Mouse (Mus musculus) kidney, postnatal 4 days (tissue): ENCODE data around the gene Siae.
A peak's percentile ranks its signal among the peaks of the same experiment; 100 is the strongest.

ENCODE experiments used
- DNase-seq, 2 experiments: peaks; one replicate each; pipeline ENCODE4 v3.0.0; 2021; ENCODE audit warnings: mixed read lengths in 2 of 2

Gene Siae

DNA sequence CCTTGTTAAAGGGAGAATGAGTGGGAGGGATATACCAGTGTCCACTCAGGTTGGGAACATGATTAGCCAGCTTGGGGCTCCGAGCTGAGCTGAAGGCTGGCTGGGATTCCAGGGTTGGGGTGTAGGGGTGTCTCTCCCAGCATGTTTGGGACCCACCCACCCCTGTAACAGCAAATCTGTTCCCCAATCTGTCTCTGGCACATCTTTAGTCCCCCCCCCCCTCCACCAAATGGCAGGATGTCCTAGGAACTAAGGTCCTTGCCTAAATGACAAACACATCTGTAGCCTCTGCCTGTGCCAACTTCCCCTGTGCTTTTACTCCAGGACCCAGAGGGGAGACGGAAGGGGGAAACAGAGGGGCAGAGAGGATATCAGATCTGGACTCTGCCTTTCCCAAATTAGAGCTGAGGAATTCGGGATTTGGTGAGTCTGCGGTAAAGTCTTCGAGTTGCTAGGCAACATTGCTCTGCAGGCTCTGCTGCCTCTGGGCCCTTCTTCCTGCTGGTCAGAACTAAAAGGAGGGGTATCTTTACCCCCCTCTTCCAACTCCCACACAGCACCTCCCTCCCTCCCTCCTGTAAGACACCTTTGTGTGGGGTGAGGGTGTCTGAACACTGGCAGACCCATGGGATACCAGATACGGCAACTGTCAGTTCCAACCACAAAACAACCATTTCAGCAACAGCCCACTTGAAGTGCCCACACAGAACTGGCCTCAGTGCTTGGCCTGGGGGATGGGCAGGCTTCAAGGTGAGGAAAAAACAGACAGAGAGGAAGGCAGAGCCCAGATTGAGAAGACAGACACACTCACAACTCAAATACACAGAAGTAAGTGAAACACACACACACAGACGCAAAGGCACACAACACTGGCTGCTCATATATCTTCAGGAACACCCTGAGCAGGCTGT, at the start of gene Siae:
Gene Siae (plus strand): TSS at position 861 of the 911 bp plus-strand sequence.
- DNase-seq, result no peak

DNA sequence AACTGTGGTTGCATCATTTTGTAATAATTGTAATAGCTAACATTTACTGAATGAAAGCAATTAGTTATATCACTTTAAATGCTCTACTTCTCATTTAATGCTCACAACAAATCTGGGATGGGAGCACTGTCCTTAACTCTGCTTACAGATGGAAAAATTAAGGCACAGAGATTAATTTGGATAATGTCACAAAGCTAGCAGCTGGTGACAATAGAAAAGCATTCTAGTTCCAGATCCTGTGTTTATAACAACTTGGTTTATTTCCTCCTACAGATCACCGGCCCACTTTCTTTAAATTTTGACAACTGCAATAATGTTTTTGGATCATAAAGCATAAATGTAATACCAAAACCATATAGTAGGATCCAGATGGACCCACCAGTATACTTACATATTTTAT, 49.5 kb upstream of the Siae start:
- no peak for DNase-seq

DNA sequence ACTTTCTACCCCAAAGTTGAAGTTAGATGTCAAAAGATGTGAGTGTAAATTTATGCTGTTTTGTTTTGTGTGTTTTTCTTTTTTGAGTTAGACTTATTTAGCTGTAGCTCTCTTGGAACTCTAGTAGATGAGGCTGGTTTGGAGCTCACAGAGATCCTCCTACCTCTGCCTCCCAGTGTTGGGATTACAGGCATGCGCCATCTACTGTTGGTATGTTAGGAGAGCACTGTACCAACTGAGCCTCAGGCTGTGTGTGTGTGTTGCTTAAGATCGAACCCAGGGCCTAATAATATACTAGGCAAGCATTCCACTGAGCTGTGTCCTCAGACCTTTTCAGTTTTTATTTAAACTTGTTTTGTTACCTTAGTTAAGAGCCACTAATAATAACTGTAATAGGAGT, 43.4 kb upstream of the Siae start:
- no peak for DNase-seq

DNA sequence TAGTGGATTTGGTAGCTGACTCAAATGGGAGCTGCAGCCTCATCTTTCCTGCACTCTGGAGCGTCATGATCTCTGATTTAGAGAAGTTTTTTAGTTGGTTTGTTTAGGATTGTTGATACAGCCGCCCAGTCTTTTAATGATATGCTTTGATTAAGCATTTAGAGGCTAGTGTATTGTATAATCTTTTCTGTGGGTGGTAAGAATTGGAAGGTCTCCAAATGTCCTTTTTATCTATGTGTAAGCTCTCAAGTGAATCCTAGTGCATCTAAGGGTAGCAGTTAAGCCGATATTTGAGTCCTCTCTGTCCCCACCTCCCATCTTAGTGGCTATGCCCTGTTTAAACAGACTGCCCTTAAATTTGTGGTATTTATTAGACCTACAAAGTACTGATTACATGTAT, 41.0 kb upstream of the Siae start:
- DNase-seq, result no peak

DNA sequence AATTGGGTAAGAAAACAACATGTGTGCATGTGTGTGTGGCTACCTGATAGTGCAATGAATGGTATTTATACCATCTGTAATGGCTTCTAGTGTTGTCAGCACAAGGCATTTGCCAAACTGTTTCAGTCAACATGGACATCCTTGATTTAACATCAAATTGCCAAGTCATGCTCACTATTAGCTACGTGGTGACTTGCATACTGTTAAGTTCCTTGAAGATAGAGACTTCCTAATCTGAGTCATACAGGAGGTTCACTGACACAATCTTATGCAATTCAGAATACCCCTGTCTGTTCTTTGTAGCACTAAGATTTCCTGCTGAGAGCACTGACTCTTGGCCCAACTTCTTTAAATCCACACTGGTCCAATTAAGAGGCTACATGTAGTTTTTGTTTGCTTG, 38.0 kb upstream of the Siae start:
- no peak for DNase-seq

DNA sequence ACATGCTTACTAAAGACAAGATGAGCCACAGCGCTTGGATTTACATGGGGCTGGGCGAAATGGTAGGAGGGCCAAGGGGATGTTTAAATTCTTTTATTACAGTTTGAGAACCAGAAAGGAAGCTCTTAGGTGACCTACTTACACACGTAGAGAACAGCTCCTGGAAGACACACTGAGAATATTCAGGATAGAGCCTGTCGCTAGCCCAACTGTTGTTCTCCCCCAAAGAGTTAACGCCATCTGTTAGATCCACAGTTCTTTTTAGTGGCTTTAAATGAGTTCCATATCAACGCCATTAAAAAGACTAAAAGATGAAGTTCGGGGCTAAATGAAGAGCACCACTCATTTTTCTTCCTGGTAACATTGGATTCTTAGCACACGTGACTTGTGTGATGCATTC, 36.5 kb upstream of the Siae start:
- DNase-seq, result no peak

DNA sequence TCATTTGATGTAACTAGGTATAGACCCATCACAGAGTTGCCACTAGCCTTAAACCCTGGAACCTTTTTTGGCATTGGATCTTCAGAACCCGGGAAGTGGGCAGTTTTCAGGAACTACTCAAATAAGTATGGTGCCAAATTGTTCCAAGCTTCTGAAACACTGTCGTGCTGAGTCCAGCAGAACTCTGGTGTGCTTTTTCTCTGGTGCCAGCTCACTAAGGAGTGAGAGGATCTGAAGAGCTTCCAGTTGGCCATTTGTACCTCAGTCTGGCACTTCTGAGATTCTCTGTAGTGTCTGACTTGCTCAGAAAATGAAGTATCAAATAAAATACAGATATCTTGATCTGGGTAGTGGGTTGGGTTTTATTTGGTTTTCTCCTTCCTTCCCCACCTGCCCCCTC, 35.5 kb upstream of the Siae start:
- no peak for DNase-seq

DNA sequence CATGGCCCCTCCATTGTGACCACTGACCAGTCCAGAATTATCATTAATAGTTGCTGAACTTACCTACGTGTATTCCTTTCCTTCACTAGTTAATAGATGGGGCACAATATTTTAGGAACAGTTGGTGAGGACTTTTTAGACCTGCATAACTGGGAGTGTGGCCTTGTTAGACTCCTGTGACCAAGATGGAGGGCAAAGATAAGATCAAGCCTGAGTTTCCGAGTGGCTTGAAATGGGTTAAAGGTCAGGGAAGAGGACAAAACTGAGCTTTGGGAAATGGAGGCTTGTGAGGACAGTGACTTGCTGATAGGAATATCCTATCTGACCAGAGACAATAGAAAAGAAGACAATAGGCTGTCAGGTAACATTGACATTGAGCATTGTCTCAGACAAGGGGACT, 30.0 kb upstream of the Siae start:
- no peak for DNase-seq

DNA sequence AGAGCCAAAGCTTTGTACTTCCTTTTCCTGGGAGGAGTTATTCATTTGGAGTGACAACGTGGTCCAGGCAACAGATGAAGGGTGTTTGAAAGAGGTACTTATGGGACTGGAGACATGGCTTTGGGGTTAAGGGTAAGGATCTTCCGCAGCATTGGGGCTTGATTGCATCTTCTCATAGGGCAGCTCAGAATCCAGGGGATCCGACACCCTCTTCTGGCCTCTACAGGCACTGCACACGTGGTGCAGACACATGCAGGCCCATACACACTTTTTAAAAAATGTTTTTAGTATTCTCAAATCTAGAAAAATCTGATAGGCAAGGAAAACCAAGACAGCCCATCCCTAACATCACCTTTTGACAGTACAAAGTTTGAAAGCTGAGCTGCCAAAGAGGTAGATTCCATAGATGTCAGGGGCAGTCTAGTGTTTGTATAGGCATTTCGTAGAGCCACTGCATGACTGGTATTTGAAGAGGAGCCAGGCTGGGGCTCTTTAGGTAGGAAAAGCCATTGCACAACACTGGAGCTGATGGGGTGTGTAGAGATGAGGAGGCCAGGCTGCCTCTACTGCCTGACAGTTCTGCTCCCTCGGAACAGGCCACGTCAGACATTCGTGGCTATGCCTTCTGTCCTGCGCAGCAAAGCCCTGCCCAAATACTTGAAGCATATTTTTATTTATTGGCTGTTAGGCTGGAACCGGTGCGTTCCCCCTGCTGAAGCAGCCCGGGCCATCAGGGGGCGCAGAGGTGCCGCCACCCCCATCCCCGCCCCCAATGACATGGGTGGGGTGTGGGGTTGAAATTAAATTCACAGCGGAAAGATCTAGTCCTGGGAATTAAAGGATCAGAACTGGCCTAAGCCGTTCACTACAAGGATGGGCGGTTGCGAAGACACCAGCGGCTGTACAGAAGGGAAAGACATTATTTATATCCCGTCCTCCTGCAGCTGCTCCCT, 28.8 kb upstream of the Siae start:
- DNase-seq, result peak in 1 of 2 experiments; percentile 47

DNA sequence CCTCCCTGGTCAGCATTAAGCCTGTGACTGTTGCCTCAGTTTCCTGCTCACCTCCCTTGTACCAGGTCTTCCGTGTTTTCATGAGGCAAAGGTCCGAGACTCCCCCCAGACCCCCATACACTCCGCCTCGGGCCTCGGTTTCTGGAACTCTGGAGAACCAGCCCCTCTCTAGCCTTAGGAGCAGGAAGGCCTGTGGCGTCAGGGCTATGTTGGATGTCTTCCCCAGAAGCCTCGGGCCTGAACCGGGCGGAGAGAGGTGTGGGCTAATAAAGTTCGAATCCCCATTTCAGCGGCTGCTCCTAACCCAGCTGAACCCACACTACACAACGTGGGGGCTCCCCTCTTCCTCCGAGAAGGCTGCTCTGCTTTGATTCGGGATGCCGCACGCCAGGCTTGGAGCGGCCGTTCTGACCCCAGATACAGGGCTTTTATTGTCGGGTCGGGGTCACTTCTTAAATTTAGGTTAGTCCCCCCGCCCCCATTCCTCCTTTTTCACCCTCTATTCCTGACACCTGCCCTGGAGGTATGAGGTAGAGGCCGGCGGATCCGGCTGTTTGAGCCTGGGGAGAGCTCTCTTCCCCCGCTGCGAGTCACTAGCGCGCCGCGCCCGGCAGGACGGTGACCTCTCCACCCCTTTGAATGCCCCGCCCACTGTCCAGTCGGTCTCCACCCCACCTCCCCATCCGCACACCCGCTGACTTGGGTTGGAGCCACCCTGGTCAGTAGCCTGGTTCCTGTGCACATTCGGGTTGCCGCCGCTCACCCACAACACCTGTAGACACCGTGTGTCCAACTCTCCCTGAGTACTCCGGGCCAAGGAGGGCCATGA, 27.9 kb upstream of the Siae start, which contains the start of gene Esam:
Gene Esam (plus strand): TSS at position 683 of the 829 bp plus-strand sequence.
- DNase-seq, result peak; percentile 77 to 84

DNA sequence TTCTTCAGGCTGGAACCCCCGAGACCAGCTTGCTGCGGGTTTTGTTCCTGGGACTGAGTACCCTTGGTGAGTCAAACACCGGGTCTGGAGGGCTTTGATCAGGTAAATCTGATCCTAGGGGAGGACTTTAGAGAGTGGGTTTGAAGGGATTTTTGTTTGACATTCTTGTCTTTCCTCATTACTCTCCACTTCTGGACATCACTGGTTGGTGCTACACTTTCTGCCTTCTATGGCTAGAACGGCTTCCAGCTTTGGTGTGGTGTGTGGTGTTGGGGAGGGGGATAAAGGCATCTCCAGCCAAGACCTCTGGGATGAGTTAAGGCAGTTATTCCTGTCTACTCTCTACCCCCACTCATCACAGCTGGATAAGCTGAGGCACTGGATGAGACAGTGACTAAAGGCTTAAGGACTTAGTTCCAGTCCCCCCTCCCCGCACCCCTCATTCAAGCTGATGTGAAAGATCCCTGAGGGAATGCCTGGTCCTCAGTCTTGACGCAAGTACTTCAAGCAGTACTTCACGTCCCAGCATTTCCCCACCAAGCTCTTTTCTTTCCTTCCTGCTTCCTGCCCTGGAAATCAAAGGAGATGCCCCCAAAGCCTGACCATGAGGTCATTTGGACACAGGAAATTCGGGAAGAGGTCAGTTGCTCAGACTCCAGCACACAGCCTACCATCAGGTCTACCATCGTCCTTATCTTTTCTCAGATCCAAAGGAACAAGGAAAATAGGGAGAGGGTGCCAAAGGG, 27.1 kb upstream of the Siae start:
- no peak for DNase-seq

DNA sequence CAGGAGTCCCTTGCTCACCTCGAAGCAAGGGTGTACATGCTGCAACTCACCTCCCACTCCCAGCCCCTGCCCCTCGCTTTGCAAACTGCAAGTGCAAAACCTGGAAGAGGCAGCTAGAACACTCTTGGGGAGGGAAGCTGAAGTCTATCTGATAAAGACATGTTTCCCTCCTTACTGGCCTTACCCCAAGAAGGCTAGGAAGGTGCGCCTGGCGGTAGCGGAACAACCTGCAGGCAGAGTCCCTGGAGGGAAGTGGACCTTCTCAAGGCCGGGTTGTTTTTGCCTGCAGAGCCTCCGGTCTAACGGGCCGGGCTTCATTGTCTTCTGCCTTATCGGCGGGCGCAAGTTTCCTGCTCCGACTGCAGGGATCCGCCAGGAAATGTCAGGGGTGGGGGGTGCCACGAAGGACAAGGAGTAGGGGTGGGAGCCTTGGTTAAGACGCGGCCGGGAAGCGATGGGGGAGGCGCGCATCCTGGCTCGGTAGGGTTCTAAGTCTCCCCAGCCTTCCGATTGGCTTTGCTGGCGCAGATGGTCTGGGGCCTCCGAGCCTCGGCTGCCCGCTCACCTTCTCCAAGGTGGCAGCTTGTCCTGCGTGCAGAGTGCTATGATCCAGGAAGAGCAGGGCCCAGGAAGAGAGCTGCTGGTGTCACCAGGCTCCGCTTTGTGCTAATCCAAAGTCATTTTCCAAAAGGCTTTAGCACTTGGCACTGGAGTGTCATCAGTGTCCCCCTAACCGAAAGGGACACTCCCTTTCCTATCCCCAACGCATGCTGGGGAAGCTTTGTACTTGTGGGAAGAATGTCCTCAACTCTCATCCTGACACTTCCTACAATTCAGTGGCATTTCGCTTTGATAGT, 25.2 kb upstream of the Siae start:
- DNase-seq, result peak; percentile 74 to 85

DNA sequence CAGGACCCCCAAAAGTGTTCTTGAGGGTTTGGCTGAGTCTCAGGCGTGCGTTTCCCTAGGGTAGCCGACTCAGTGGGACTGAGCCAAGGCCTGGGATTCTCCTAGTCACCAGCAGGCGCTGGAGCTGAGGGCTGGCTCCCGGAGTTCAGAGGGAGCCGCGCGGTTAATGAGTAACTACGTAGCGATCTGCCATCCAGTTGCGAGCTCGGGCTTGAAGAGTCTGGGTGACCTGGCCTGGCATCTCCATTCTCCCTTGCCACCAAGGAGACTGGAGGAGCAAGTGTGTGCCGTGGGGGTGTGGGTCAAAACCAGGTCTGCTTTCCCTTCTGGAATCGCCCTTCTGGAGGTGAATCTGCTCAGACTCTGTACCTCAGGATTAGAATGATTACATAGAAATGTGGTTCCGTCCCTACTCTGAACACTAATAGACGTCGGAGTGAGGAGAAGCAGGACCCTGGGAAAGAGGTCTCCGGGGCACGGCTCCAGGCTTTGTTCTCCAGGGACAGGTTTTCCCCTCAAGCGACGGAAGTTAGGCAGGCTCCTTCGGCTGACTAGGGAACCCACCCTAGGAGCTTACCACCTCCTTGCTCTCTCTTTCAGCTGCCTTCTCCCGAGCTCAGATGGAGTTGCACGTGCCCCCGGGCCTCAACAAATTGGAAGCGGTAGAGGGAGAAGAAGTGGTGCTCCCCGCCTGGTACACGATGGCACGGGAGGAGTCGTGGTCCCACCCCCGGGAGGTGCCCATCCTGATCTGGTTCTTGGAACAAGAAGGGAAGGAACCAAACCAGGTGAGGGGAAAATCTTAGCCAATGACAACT, 24.4 kb upstream of the Siae start:
- DNase-seq, result peak; percentile 87 to 93

DNA sequence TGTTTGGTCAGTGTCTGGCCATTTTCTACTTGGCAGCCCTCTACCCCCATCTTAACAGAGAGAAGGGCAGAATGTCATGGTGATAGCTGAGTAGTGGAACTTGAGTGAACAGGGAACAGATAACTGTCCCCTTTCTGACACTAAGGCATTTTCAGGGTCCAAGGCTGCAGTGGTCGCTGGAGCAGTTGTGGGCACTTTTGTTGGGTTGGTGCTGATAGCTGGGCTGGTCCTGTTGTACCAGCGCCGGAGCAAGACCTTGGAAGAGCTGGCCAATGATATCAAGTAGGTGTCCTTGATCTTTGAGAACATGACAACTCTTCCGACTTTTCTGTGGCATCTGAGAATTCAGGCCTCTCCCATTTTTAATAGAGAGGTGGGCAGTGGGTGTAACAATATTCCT, 18.6 kb upstream of the Siae start:
- DNase-seq, result no peak

DNA sequence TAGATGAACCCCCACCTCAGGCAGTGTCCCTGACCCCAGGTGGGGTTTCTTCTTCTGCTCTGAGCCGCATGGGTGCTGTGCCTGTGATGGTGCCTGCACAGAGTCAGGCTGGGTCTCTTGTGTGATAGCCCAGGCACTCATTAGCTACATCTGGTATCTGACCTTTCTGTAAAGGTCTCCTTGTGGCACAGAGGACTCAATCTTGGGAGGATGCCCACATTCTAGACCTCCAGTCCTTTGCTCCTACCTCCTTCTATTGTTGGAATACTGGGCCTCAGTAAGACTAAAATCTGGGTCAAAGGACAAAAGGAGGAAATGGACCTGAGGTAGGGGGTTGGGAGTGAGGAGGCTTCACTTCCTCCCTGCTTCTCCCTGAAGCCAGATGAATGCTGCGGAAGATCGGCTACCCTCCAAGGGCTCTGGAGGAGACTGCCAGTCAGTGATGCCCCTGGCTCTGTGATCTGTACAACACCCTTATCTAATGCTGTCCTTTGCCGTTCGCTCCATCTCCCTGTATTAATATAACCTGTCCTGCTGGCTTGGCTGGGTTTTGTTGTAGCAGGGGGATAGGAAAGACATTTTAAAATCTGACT, 17.7 kb upstream of the Siae start:
- no peak for DNase-seq

DNA sequence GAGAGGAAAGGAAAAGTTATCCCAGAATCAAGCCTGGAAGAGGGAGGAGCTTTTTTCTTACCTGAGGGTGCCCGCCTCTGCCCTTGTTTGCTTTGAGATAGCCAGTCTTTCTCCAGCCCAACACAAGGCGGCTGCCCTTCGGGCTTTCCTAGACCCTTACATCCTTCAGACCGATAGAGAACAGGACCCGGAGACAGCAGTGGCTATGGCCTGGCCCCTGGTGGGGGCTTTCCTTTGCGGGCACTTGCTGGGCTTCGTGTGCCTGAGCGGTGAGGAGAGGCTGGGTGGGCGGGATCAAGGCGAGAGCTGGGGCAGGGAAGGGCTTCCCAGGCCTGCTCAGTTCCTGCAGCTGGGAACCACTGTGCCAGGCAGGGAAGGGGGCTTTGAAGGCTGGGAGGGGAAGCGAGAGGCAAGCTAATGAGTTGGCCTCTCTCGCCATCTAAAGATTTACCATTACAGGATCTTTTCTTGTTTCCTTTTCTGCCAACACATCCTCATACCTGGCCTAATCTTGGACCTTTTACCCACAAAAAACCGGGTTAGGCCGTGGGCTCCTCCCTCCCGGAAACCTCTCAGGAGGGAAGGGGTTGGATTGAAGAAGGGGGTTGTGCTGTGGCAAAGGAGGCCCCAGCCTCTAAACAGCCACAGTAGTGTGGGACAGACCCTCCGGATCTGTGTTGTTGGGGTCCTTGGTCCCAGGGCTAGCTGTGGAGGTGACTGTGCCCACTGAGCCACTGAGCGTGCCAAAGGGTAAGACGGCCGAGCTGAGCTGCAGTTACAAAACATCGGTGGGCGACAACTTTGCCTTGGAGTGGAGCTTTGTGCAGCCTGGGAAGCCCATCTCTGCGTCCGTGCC, 16.1 kb upstream of the Siae start, which contains the start of gene Vsig2:
Gene Vsig2 (plus strand): TSS at position 86 of the 856 bp plus-strand sequence.
- no peak for DNase-seq

DNA sequence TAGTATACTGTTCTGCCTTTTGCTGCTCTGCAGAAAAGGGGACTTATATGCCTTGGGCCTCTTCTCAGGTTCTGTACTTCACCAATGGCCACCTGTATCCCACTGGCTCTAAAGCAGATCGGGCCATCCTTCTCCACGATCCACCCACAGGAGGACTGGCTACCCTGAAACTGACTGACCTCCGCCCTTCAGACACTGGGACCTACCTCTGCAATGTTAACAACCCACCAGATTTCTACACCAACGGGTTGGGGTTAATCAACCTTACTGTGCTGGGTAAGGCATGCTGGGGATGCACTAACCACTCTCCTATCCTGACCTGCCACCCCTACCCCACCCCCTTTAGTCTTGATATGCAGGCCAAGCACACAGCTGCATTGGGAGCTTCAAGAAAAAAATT, 15.3 kb upstream of the Siae start:
- DNase-seq, result no peak
